Mouse (Mus musculus): Measurements from ENCODE around the gene Rgs13. TPM values are rescaled to one million over a fixed set of nuclear protein-coding genes. Genes with fewer than 3 reads are reported as not detected.

The Rgs13 gene
- polyA plus RNA-seq, 1 experiment from 2014 or later, result 2.5 TPM

DNA sequence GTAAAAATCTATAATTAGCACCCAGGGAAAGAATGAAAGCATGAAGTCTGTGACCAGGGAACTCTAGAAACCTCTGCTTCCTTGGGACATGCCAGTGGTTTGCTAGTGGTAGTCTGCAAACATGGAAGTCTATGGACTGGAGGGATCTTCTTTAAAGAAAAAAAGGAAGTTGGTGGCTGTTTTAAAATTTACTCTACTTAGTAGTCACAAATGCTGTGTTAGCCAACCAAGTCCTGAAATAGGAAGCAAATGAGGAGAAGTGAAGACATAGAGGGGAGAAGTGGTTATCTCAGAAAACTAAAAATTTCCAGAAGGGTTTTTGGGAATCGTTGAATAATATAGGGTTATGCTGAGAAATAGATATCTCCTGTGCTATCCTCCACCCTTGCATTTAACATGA is 37.3 kb downstream of the Rgs13 start:
- no peak for ATAC-seq (ENCODE audit: low FRiP score)
- H3K4me3 ChIP-seq (ENCODE audit: low read depth, low read length), result no peak overlapping the region

DNA sequence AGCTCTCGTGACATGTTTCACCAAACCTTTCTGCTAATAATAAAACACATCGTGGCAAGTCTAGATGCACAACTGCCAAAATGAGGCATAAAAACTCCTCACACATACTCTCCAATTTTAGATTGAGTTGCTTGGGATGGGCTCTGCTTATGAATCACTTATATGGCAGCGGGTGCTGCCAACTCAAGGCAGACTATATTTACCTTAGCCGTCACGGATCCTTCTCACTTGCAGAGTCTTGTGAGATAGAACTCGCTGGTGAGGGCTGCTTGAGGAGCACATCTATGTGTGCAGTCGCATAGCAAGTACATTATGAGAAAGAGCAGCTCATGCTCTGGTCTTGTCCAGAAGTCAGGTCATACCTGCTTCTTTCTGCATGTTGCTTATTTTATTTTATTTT is 49.2 kb downstream of the Rgs13 start:
- no peaks in the 10 kb centered on the region for H3K36me3 ChIP-seq (ENCODE audit: control insufficient read depth, insufficient read depth, low read length)
- WGBS, result 89% methylated on average over 7 of the region's 7 CpGs
- ATAC-seq (ENCODE audit: low FRiP score), result no peak
- H3K9me3 ChIP-seq (ENCODE audit: control insufficient read depth, low read length), result no peaks in the 10 kb centered on the region
- H3K4me2 ChIP-seq (replicated peaks; ENCODE audit: low read depth, low read length), result no peak overlapping the region
- no peak overlapping the region for H3K4me3 ChIP-seq (ENCODE audit: low read depth, low read length)
- no peak overlapping the region for H3K9ac ChIP-seq (ENCODE audit: low read depth, low read length)
- no peak for DNase-seq (ENCODE audit: low spot score)
- H3K4me1 ChIP-seq (replicated peaks; ENCODE audit: control insufficient read depth, insufficient read depth, low read length), result no peaks in the 10 kb centered on the region
- no peaks in the 10 kb centered on the region for H3K27me3 ChIP-seq (ENCODE audit: control insufficient read depth, insufficient read depth, low read length)
- no peak overlapping the region for H3K27ac ChIP-seq (ENCODE audit: low read depth, low read length)

More for the DNA sequence above, 37.3 kb downstream of the Rgs13 start:
- no peak overlapping the region for H3K4me2 ChIP-seq (replicated peaks; ENCODE audit: low read depth, low read length)
- no peaks in the 10 kb centered on the region for H3K36me3 ChIP-seq (ENCODE audit: control insufficient read depth, insufficient read depth, low read length)
- 95% methylated on average over 1 of the region's 1 CpGs for WGBS
- H3K9me3 ChIP-seq (ENCODE audit: control insufficient read depth, low read length), result no peaks in the 10 kb centered on the region
- H3K9ac ChIP-seq (ENCODE audit: low read depth, low read length), result no peak overlapping the region
- no peak overlapping the region for H3K27ac ChIP-seq (ENCODE audit: low read depth, low read length)
- no peaks in the 10 kb centered on the region for H3K27me3 ChIP-seq (ENCODE audit: control insufficient read depth, insufficient read depth, low read length)
- H3K4me1 ChIP-seq (replicated peaks; ENCODE audit: control insufficient read depth, insufficient read depth, low read length), result no peaks in the 10 kb centered on the region
- DNase-seq (ENCODE audit: low spot score), result no peak

DNA sequence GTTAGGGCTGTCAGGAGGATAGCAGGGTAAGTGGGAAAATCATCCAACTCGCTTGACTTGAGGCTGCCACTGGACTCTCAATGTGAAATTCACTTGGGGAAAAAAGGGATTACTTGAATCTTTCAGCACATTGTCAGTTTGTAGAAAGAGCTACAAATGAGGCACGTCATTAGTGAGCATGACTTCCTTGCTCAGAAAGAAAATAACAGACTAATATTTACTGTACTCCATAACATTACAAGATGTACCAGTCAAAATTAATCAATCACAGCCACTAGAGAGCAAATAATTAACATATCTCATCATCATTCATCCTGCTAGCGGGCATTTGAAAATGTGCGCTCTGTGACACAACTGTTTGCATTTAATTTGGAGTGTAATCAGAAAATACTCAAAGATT is 57.1 kb downstream of the Rgs13 start:
- 87% methylated on average over 4 of the region's 4 CpGs for WGBS
- Histone ChIP-seq H3K4me3 (ENCODE audit: low read depth, low read length) (no peak overlapping the region), H3K4me1 (replicated peaks; ENCODE audit: control insufficient read depth, insufficient read depth, low read length) (no peaks in the 10 kb centered on the region), H3K36me3 (ENCODE audit: control insufficient read depth, insufficient read depth, low read length) (no peaks in the 10 kb centered on the region), H3K27ac (ENCODE audit: low read depth, low read length) (no peak overlapping the region), H3K4me2 (replicated peaks; ENCODE audit: low read depth, low read length) (no peak overlapping the region), H3K9me3 (ENCODE audit: control insufficient read depth, low read length) (no peaks in the 10 kb centered on the region), H3K9ac (ENCODE audit: low read depth, low read length) (no peak overlapping the region), H3K27me3 (ENCODE audit: control insufficient read depth, insufficient read depth, low read length) (no peaks in the 10 kb centered on the region)
- no peak for ATAC-seq (ENCODE audit: low FRiP score)
- DNase-seq (ENCODE audit: low spot score), result no peak

DNA sequence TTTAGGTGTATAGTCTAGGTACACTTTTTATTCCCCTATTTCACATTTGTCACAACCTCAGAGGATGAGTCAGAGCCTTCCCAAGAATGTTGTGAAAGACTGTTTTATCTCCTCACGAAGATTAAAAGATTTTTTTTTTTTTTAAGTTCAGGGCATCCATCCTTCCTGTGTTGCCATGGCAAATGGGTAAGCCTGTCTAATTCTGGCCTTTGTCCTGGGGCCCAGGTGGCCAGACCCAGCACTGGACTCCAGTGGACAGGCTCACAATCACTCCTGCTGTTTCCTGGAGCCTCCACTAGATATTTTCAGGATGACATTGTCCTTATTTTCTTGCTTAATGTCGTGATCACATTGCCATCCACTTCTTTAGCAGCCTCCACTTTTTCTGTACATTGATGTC is 57.7 kb downstream of the Rgs13 start:
- Histone ChIP-seq H3K27me3 (ENCODE audit: control insufficient read depth, insufficient read depth, low read length) (no peaks in the 10 kb centered on the region), H3K36me3 (ENCODE audit: control insufficient read depth, insufficient read depth, low read length) (no peaks in the 10 kb centered on the region), H3K4me2 (replicated peaks; ENCODE audit: low read depth, low read length) (no peak overlapping the region), H3K4me3 (ENCODE audit: low read depth, low read length) (no peak overlapping the region), H3K9ac (ENCODE audit: low read depth, low read length) (no peak overlapping the region), H3K9me3 (ENCODE audit: control insufficient read depth, low read length) (no peaks in the 10 kb centered on the region), H3K4me1 (replicated peaks; ENCODE audit: control insufficient read depth, insufficient read depth, low read length) (no peaks in the 10 kb centered on the region), H3K27ac (ENCODE audit: low read depth, low read length) (no peak overlapping the region)
- ATAC-seq (ENCODE audit: low FRiP score) (no peak), DNase-seq (ENCODE audit: low spot score) (no peak)
- WGBS, result 59% methylated on average over 2 of the region's 2 CpGs

DNA sequence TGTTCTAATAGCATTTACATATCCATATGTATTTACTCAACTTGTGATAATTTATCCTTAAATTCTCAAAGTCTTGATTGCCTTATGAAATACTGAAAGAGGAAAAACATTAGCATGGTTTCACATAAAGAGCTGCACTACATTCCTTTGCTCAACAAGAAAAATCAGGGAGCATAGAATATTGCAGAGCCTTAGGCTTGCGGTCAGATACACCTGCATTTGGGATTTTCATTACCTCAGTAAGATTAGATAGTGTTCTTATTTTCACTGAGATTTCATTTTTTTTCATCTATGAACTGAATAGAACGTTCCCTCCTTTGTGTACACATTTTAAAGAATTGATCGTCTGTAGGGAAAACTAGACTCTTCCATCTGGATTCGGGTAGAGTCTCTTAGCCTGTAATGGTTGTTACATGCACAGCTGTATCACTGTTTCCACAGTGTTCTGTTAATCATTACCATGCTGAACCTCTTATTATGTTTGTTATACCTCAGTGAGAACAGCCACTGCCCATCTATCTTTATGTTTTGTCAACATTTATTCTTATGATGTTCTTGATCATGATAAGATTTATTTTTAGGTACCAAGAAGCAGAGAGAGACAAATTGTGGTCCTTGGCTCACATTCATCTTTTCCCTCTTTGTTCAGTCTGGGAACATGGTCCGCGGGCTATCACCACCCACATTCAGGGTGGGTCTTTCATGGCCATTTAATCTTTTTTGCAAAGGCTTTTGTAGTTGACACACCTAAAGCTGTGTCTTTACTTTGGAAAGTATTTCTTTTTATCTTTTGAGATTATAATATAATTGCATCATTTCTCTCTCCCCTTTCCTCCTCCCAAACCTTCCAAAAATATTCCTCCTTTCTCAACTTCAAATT is 61.1 kb downstream of the Rgs13 start:
- no peak overlapping the region for H3K27ac ChIP-seq (ENCODE audit: low read depth, low read length)
- H3K9me3 ChIP-seq (ENCODE audit: control insufficient read depth, low read length), result no peaks in the 10 kb centered on the region
- no peak overlapping the region for H3K9ac ChIP-seq (ENCODE audit: low read depth, low read length)
- no peak for ATAC-seq (ENCODE audit: low FRiP score)
- no peak for DNase-seq (ENCODE audit: low spot score)
- H3K36me3 ChIP-seq (ENCODE audit: control insufficient read depth, insufficient read depth, low read length), result no peaks in the 10 kb centered on the region
- 88% methylated on average over 6 of the region's 6 CpGs for WGBS
- no peaks in the 10 kb centered on the region for H3K4me1 ChIP-seq (replicated peaks; ENCODE audit: control insufficient read depth, insufficient read depth, low read length)
- H3K27me3 ChIP-seq (ENCODE audit: control insufficient read depth, insufficient read depth, low read length), result no peaks in the 10 kb centered on the region
- H3K4me2 ChIP-seq (replicated peaks; ENCODE audit: low read depth, low read length), result no peak overlapping the region
- no peak overlapping the region for H3K4me3 ChIP-seq (ENCODE audit: low read depth, low read length)

DNA sequence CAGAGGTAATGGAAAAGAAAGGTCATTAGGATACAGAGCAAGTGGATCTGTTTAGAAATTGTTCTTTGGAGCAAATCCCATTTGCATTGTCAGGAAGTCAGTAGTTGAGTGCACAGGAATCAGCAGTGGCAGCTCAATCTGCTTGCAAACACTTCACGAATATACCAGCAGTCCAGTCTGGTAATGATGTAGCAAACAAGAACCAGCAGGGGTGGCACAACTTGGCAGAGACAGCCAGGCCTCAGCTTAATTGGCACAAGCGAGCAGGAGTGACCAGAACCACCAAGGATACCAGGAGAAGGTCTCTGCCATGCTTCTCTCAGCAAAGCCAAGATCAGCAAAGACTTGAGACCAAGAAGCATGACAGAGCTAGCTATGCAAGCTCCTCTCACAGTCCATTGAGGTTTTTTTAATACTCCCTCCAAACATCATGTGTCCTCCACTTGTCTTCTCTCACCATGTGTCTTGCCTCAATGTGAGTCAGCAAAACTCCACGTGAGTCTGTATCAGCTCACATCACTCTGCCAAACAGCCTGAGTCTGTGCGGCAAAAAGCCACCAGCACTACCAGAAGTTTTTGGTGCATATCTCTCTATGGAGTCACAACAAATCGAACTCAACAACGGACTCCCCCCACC is 63.6 kb downstream of the Rgs13 start:
- H3K9me3 ChIP-seq (ENCODE audit: control insufficient read depth, low read length), result no peaks in the 10 kb centered on the region
- H3K9ac ChIP-seq (ENCODE audit: low read depth, low read length), result no peak overlapping the region
- DNase-seq (ENCODE audit: low spot score), result no peak
- WGBS, result 83% methylated on average over 6 of the region's 6 CpGs
- no peak overlapping the region for H3K4me3 ChIP-seq (ENCODE audit: low read depth, low read length)
- no peaks in the 10 kb centered on the region for H3K27me3 ChIP-seq (ENCODE audit: control insufficient read depth, insufficient read depth, low read length)
- no peaks in the 10 kb centered on the region for H3K36me3 ChIP-seq (ENCODE audit: control insufficient read depth, insufficient read depth, low read length)
- no peak for ATAC-seq (ENCODE audit: low FRiP score)
- no peak overlapping the region for H3K27ac ChIP-seq (ENCODE audit: low read depth, low read length)
- H3K4me2 ChIP-seq (replicated peaks; ENCODE audit: low read depth, low read length), result no peak overlapping the region
- H3K4me1 ChIP-seq (replicated peaks; ENCODE audit: control insufficient read depth, insufficient read depth, low read length), result no peaks in the 10 kb centered on the region

DNA sequence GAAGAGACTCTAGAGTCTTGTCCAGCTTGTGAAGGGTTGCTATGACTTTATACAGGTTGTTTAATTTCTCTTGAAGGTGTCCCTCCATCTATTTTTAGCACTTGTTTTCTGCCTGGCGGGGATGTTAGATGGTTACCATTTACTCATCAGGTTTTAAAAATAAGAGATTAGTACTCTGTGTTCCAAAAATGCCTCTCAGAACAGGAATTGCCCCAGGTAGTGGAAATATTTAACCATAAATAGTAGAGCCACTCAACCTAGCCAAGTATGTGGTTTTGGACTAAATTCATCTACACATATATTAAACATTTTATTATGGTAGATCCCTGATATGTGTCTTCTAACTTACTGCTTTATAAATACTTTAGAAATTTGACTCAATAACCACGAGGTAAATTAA is 64.2 kb downstream of the Rgs13 start:
- WGBS, result 79% methylated on average over 2 of the region's 2 CpGs
- H3K4me2 ChIP-seq (replicated peaks; ENCODE audit: low read depth, low read length), result no peak overlapping the region
- H3K9me3 ChIP-seq (ENCODE audit: control insufficient read depth, low read length), result no peaks in the 10 kb centered on the region
- no peak overlapping the region for H3K4me3 ChIP-seq (ENCODE audit: low read depth, low read length)
- ATAC-seq (ENCODE audit: low FRiP score) (no peak), DNase-seq (ENCODE audit: low spot score) (no peak)
- H3K27me3 ChIP-seq (ENCODE audit: control insufficient read depth, insufficient read depth, low read length), result no peaks in the 10 kb centered on the region
- H3K27ac ChIP-seq (ENCODE audit: low read depth, low read length), result no peak overlapping the region
- H3K36me3 ChIP-seq (ENCODE audit: control insufficient read depth, insufficient read depth, low read length), result no peaks in the 10 kb centered on the region
- no peak overlapping the region for H3K9ac ChIP-seq (ENCODE audit: low read depth, low read length)
- no peaks in the 10 kb centered on the region for H3K4me1 ChIP-seq (replicated peaks; ENCODE audit: control insufficient read depth, insufficient read depth, low read length)

DNA sequence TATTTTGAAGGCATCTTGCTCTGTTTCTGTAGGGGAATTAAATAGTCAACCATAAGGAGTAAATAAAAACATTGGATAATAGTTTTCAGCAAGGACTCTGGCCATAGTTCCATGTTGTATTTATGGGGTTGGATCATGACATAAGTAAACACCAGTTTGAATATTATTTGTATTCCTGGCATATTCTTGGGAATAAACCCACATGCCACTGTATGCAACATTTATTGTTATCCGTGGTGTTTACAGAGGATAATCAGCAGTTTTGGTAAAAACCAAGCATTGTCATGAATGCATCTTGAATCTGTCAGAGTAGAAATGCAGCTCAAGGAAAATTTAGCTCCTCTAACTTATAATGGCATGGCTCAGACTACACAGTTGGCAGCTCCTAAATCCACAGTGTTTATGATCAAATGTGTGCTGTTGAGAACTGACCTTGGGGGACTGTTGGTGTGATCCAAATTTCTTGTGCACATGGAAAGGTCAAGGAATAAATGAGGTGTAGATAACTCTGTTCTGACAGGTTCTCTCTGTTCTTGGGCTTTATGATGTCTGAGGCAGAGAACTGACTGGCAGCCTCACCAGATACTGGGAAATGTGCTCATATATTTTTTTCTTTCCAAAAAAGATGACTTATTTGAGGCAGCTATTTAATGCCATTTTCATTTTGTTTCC is 78.4 kb downstream of the Rgs13 start:
- no peak overlapping the region for H3K4me3 ChIP-seq (ENCODE audit: low read depth, low read length)
- no peaks in the 10 kb centered on the region for H3K9me3 ChIP-seq (ENCODE audit: control insufficient read depth, low read length)
- H3K36me3 ChIP-seq (ENCODE audit: control insufficient read depth, insufficient read depth, low read length), result no peaks in the 10 kb centered on the region
- no peaks in the 10 kb centered on the region for H3K4me1 ChIP-seq (replicated peaks; ENCODE audit: control insufficient read depth, insufficient read depth, low read length)
- no peaks in the 10 kb centered on the region for H3K27me3 ChIP-seq (ENCODE audit: control insufficient read depth, insufficient read depth, low read length)
- DNase-seq (ENCODE audit: low spot score) (no peak), ATAC-seq (ENCODE audit: low FRiP score) (no peak)
- H3K27ac ChIP-seq (ENCODE audit: low read depth, low read length), result no peak overlapping the region
- WGBS, result 83% methylated on average over 1 of the region's 1 CpGs
- no peak overlapping the region for H3K9ac ChIP-seq (ENCODE audit: low read depth, low read length)
- H3K4me2 ChIP-seq (replicated peaks; ENCODE audit: low read depth, low read length), result no peak overlapping the region
